Mouse (Mus musculus) ES-Bruce4 (cell line): Measurements from ENCODE around the gene Itga5.

ENCODE experiments used
- CTCF ChIP-seq: IDR thresholded peaks from one replicate; pipeline ENCODE4 v1.8.1; 2011; ENCODE audit warnings: low read depth, low read length
- EP300 ChIP-seq: IDR thresholded peaks from 2 replicates; pipeline ENCODE4 v1.6.1; 2011; ENCODE audit warnings: low read depth, low read length; ENCODE audit not compliant: insufficient read depth
- POLR2A ChIP-seq: IDR thresholded peaks from one replicate; pipeline ENCODE4 v1.8.1; 2011; ENCODE audit warnings: low read length; ENCODE audit not compliant: insufficient read depth

- TF ChIP-seq POLR2A = no peak
- no peak for TF ChIP-seq EP300
- peak; percentile 32 for TF ChIP-seq CTCF
Measured at GRCm38 (mm10) chr15:103340786-103341185, 25.8 kb downstream of the Itga5 start.
